Mouse (Mus musculus) urinary bladder, postnatal 10 days (tissue): Measurements from ENCODE around the gene Kmt2b.
A peak's percentile ranks its signal among the peaks of the same experiment; 100 is the strongest.

Experiments
- DNase-seq: peaks from one replicate; pipeline ENCODE4 v3.0.0; 2022; ENCODE audit warnings: low spot score

Kmt2b gene

DNA sequence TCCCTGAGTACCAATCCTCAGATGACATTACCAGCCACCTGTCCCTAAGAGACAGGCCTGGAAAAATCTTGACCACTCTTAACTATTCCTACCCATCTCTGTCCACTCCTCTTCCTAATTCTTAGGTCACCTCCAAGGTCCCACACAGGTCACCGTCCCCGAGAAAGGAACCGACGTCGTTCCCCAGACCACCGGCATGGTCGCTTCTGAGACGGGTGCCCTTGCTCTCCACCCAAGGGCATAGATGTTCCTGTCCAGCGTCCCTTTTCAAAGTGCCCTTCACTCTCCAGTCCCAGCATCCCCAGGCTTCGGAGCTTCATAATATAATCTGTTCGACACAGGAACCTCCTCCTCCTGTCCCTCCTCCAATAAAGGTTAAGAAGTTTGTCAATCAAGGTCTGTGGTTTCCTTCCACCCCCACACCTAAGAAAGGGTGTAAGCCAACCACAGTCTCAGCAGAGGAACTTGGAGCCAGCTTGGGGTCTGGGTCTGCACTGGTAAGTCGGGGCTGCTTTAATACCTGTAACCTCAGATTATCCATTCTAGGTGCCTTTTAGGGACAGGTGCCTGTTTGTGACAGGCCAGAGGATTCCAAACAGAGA, 23.5 kb downstream of the Kmt2b start, which contains the start of gene Igflr1:
Igflr1 (plus strand) TSS at position 458 of the 602 bp plus-strand sequence.
- no peak for DNase-seq

DNA sequence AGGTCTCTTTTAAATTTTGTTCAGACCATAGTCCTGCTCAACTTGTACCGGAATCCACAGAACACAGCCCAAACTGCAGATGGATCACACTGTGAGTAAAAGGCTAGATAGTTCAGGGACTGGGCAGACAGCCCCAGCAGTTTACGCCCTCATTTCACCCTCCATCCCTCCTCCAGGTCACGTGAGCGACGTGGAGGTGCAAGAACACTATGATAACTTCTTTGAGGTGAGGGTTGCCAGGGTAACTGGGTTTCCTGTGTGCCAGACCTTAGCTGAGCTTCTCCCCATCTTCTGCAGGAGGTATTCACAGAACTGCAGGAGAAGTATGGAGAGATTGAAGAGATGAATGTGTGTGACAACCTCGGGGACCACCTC, 24.6 kb downstream of the Kmt2b start:
- no peak for DNase-seq

- peak; percentile 82 for DNase-seq
Measured at GRCm38 (mm10) chr7:30563117-30563905, 25.2 kb downstream of the Kmt2b start, which contains the start of the genes U2af1l4, Gm49396 and Psenen. Gene U2af1l4, plus strand, starts transcription at chr7:30563301. Gene Gm49396, plus strand, starts transcription at chr7:30563344. Gene Psenen, minus strand, starts transcription at chr7:30563627.

DNA sequence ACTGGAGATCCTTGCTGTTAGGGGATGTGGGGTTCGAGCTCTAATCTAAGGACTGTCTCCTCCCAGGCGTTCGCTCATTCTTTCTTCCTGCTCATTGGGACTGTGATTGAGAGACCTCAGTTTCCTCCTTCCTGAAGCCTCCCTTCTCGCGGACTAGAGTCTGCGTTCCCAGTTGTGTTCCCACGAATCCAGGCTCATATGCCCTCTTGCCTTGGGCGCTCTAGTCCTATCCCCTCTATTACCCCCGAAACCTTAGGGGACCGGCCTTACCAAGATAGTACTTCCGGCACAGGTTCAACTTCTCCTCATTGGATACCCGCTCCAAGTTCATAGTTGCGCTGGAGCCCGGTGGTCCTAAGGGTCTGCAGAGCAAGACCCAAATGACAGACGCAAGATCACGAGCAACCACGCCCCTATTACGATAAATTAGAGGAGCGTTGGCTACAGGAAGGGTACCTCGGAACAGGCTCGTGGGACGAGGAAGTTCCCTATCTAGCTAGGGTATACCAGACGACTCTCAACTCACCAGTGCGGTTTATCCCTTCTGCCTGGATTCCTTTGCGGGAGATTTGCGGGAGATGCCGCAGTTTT, 25.9 kb downstream of the Kmt2b start:
- no peak for DNase-seq

- no peak for DNase-seq
Measured at GRCm38 (mm10) chr7:30560296-30560695, 28.2 kb downstream of the Kmt2b start.

- DNase-seq = peak; percentile 85
Measured at GRCm38 (mm10) chr7:30559443-30559954, 29.0 kb downstream of the Kmt2b start, which contains the start of gene Lin37. Gene Lin37, minus strand, starts transcription at chr7:30559838.

DNA sequence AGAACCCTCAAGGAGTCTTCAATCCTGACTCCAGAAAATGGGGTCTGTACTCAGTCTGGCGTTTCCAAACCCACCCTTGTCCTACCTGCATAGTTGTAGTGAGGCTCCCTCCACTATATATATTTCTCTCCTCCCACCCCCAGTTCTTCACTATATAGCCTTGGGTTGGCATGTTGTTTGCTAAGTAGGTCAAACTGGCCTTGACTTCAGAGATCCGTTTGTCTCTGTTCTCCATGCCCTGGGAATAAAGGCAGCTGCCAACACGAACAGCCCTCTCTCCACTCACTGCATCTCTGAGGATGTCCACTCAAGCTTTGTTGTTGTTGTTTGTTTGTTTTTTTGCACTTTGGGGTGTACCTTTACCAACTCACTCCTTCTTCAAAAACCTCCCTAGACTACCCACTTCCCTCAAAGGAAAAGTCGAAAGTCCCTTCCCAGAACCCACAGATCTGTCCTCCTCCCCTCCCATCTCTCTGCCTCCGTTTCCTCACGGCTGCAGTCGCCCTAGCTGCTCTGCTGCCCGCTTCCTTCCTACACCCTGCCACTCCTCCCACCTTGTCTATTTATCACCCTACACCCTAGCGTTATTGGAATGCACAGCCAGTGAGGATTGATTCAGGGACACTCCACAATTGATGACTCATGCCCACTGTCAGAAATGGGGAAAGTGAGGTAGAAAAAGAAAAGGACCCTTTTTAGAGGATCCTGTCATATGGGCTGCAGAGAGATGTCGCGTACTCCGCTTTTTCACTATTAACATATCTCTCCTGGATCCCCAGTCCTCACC, 29.7 kb downstream of the Kmt2b start:
- DNase-seq = no peak

- no peak for DNase-seq
Measured at GRCm38 (mm10) chr7:30557901-30558514, 30.5 kb downstream of the Kmt2b start.

- no peak for DNase-seq
Measured at GRCm38 (mm10) chr7:30556894-30557536, 31.5 kb downstream of the Kmt2b start.

GRCm38 (mm10) chr7:30553810-30554584, 34.5 kb downstream of the Kmt2b start:
- DNase-seq = no peak

DNA sequence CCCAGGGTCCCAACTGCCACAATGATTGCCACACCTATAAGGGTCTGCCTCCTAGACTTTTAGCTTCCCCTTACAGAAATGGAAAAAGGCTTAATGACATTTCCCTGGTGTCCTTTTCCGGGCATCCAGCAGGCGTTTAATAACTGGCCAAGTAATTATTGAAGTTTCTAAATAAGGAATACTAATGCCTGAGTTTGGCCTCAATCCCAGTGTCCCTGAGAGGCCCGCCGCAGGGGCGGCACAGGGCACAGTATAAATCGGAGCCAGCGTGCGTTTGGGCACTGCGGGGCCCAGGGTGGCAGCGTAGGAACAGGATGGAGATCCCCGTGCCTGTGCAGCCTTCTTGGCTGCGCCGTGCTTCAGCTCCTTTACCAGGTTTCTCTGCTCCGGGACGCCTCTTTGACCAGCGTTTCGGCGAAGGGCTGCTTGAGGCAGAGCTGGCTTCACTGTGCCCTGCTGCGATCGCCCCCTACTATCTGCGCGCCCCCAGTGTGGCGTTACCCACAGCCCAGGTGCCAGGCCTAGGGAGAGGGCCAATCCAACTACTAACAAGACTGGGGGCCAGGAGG, 35.4 kb downstream of the Kmt2b start:
- DNase-seq = no peak

GRCm38 (mm10) chr7:30552102-30553020, 36.2 kb downstream of the Kmt2b start, which contains the start of the genes Hspb6 and Proser3:
Gene Hspb6, plus strand, starts transcription at chr7:30552178.
Gene Proser3, minus strand, starts transcription at chr7:30552299.
- DNase-seq = peak; percentile 80

- DNase-seq = no peak
Measured at GRCm38 (mm10) chr7:30551445-30552101, 37.0 kb downstream of the Kmt2b start.

GRCm38 (mm10) chr7:30550603-30551002, 37.9 kb downstream of the Kmt2b start:
- DNase-seq = no peak

DNA sequence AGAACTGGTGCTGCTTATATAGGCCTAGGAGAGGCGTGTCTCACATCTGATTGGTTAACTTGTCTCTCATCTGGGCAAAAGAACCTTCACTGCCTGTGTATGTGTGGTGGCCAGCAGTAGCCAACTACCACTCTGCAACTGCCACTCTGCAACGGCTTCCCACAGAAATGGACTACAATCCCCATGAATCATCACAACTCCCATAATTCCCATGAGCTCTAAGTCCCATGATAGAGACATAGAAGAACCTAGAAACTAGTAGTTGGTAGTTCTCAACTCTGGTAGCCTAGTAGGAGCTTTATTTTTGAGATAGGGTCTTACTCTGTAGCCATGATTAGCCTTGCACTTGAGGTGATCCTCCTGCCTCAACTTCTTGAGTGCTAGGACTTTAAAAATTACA, 38.6 kb downstream of the Kmt2b start:
- DNase-seq = no peak

DNA sequence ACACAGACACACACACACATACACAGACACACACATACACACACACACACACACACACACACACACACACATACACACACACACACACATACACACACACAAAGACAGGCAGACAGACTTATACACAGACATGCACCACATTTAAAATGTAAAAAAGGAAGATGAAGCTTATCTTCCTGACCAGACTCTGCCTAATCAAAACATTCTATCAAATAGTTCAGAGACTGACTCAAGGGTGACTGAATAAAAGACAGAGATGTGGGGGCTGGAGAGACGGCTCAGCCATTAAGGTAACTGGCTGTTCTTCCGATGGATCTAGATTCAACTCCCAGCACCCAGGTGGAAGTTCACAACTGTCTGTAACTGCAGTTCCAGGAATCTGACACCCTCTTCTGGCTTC, 44.2 kb downstream of the Kmt2b start:
- no peak for DNase-seq

- DNase-seq = no peak
Measured at GRCm38 (mm10) chr7:30540572-30540971, 48.0 kb downstream of the Kmt2b start.
